In the genomic region with DNA sequence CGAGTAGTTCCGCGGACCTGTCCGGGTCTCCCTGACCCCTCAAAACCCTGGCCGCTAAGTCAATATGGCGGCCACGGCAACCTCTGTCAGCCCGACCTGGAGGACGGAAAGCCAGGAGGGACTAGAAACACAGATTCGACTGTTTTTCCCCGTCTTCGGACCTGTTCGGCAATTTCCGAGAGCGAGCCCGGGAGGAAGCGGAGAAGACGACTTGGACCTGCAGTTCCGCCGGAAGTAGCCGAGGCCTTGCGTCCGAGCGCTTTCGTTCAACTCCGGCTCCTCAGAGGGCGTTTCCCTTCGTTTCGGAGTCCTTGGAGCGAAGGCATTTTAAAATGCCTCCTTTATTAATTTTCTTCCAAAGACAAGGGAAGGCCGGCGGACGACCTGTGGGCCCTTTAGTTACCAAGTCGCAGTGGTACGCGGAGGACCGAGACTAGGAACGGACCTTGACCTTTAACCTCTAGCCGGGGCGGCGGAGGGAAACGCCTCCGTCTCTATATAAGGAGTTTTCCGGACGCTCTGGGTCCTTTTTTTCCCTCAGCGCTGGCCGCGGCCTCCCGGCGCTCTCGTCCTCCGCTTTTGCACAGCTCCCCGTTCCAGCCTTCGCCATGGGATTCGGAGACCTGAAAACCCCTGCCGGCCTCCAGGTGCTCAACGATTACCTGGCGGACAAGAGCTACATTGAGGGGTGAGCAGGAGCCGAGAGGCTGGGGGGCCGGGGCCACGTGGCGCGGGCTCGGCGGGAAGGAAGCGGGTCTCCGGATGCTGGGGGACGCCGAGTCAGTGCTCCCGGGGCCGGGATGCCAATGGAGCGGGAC, we compare ENCODE assay signal across 8 mouse cellular contexts. TPM values are rescaled to one million over a fixed set of nuclear protein-coding genes. Genes with fewer than 3 reads are reported as not detected.
DNase-seq lines count a peak whose midpoint lies in the region; ATAC-seq and TF ChIP-seq lines count a peak whose summit lies in the region.

Gene Eef1b2 (plus strand): TSS at position 222 of the 818 bp plus-strand sequence.
Gene Ndufs1 (minus strand): TSS at position 230 of the 818 bp plus-strand sequence.

- DNase-seq in c-Kit-positive CD71-positive TER-119-positive erythroid progenitor cells, embryonic 14.5 days (ENCODE audit: low spot score) = peak; percentile 94
- DNase-seq in heart, postnatal 0 days (ENCODE audit: low spot score) = peak; percentile 99
- peak; percentile 97 to 98 for DNase-seq in kidney, postnatal 4 days

- H3K4me3 ChIP-seq in E14TG2a.4 (replicated peaks; ENCODE audit: low read length) = peak within 1 kb of the TSS; percentile 100
- H3K4me3 ChIP-seq in forebrain, embryonic 12.5 days (replicated peaks) = peak within 1 kb of the TSS; percentile 92
- peak within 1 kb of the TSS; percentile 99 for H3K4me3 ChIP-seq in heart, postnatal 0 days (ENCODE audit: low read depth, low read length)
- H3K4me3 ChIP-seq in liver, embryonic 16.5 days (ENCODE audit: low read depth, low read length) = peak within 1 kb of the TSS; percentile 92
- H3K4me3 ChIP-seq in neural tube, embryonic 13.5 days = peak within 1 kb of the TSS; percentile 64
- H3K4me3 ChIP-seq in testis, adult 2 months (ENCODE audit: control insufficient read depth, low read depth, low read length) = peak within 1 kb of the TSS; percentile 99

- ATAC-seq in forebrain, embryonic 12.5 days (ENCODE audit: low FRiP score) = peak; percentile 86
- peak; percentile 91 for ATAC-seq in heart, postnatal 0 days (ENCODE audit: insufficient read depth, low read depth)
- ATAC-seq in liver, embryonic 16.5 days (ENCODE audit: low read depth) = peak; percentile 88
- peak; percentile 92 for ATAC-seq in neural tube, embryonic 13.5 days (ENCODE audit: low read depth)

- H3K9ac ChIP-seq in forebrain, embryonic 12.5 days = peak within 1 kb of the TSS; percentile 93
- H3K9ac ChIP-seq in heart, postnatal 0 days (replicated peaks; ENCODE audit: low read depth, low read length) = peak within 1 kb of the TSS; percentile 84
- H3K9ac ChIP-seq in liver, embryonic 16.5 days (ENCODE audit: low read depth, low read length) = peak within 1 kb of the TSS; percentile 94
- H3K9ac ChIP-seq in neural tube, embryonic 13.5 days = peak within 1 kb of the TSS; percentile 86

- peaks cover 58% of the 10 kb centered on the region for H3K36me3 ChIP-seq in E14TG2a.4 (ENCODE audit: insufficient read depth, low read length)
- H3K36me3 ChIP-seq in forebrain, embryonic 12.5 days (replicated peaks) = peaks cover 27% of the 10 kb centered on the region
- H3K36me3 ChIP-seq in heart, postnatal 0 days (replicated peaks; ENCODE audit: control insufficient read depth, insufficient read depth, low read length) = peaks cover 24% of the 10 kb centered on the region
- peaks cover 11% of the 10 kb centered on the region for H3K36me3 ChIP-seq in liver, embryonic 16.5 days (ENCODE audit: control insufficient read depth, insufficient read depth)
- peaks cover 27% of the 10 kb centered on the region for H3K36me3 ChIP-seq in neural tube, embryonic 13.5 days
- H3K36me3 ChIP-seq in testis, adult 2 months (ENCODE audit: control insufficient read depth, insufficient read depth, low read length) = peaks cover 1% of the 10 kb centered on the region

- TF ChIP-seq POLR2A in testis, adult 2 months (IDR thresholded peaks at IDR 0.05; ENCODE audit: control insufficient read depth, low read depth, low read length) = peak; percentile 77

- TF ChIP-seq CTCF in E14TG2a.4 (conservative IDR thresholded peaks at IDR 0.05; ENCODE audit: low read length) = no peak
- TF ChIP-seq CTCF in heart, postnatal 0 days (IDR thresholded peaks at IDR 0.05; ENCODE audit: low read depth) = no peak
- TF ChIP-seq CTCF in testis, adult 2 months (IDR thresholded peaks at IDR 0.05; ENCODE audit: control insufficient read depth, insufficient read depth, insufficient replicate concordance, low read depth, low read length) = no peak

- H3K27ac ChIP-seq in forebrain, embryonic 12.5 days = peak within 1 kb of the TSS; percentile 83
- H3K27ac ChIP-seq in heart, postnatal 0 days (ENCODE audit: low read depth) = peak within 1 kb of the TSS; percentile 94
- H3K27ac ChIP-seq in liver, embryonic 16.5 days (ENCODE audit: low read length) = peak within 1 kb of the TSS; percentile 89
- peak within 1 kb of the TSS; percentile 89 for H3K27ac ChIP-seq in neural tube, embryonic 13.5 days (replicated peaks)
- peak within 1 kb of the TSS; percentile 76 for H3K27ac ChIP-seq in testis, adult 2 months (ENCODE audit: control insufficient read depth, insufficient read depth, low read depth, low read length)

- H3K4me1 ChIP-seq in E14TG2a.4 (replicated peaks; ENCODE audit: low read depth, low read length) = peaks cover 45% of the 10 kb centered on the region
- H3K4me1 ChIP-seq in forebrain, embryonic 12.5 days = peaks cover 28% of the 10 kb centered on the region
- peaks cover 20% of the 10 kb centered on the region for H3K4me1 ChIP-seq in heart, postnatal 0 days (ENCODE audit: control insufficient read depth, insufficient read depth)
- H3K4me1 ChIP-seq in liver, embryonic 16.5 days (ENCODE audit: control insufficient read depth, low read depth, low read length) = peaks cover 22% of the 10 kb centered on the region
- H3K4me1 ChIP-seq in neural tube, embryonic 13.5 days (replicated peaks) = peaks cover 26% of the 10 kb centered on the region
- peaks cover 5% of the 10 kb centered on the region; the same call in 1 of the 2 replicates for H3K4me1 ChIP-seq in testis, adult 2 months (ENCODE audit: control insufficient read depth, insufficient read depth, low read length)

- peak within 1 kb of the TSS; percentile 84 for H3K4me2 ChIP-seq in forebrain, embryonic 12.5 days
- peak within 1 kb of the TSS; percentile 91 for H3K4me2 ChIP-seq in heart, postnatal 0 days (ENCODE audit: low read depth, low read length)
- peak within 1 kb of the TSS; percentile 80 for H3K4me2 ChIP-seq in liver, embryonic 16.5 days (ENCODE audit: low read depth, low read length)
- peak within 1 kb of the TSS; percentile 80 for H3K4me2 ChIP-seq in neural tube, embryonic 13.5 days

- peak; percentile 70; the same call in 1 of the 2 replicates for TF ChIP-seq EP300 in heart, postnatal 0 days (IDR thresholded peaks at IDR 0.05; ENCODE audit: low read depth)

- WGBS in forebrain, embryonic 12.5 days = under 1% methylated on average over 72 of the region's 72 CpGs
- WGBS in heart, postnatal 0 days = under 1% methylated on average over 71 of the region's 72 CpGs
- under 1% methylated on average over 72 of the region's 72 CpGs for WGBS in liver, embryonic 16.5 days (ENCODE audit: insufficient replicate concordance)
- under 1% methylated on average over 72 of the region's 72 CpGs for WGBS in neural tube, embryonic 13.5 days

- no peaks in the 10 kb centered on the region for H3K27me3 ChIP-seq in E14TG2a.4 (ENCODE audit: insufficient read depth, low read length)
- H3K27me3 ChIP-seq in forebrain, embryonic 12.5 days = no peaks in the 10 kb centered on the region
- H3K27me3 ChIP-seq in heart, postnatal 0 days (ENCODE audit: control insufficient read depth, insufficient read depth, low read length) = no peaks in the 10 kb centered on the region
- H3K27me3 ChIP-seq in liver, embryonic 16.5 days (ENCODE audit: control insufficient read depth, insufficient read depth, low read depth, low read length) = no peaks in the 10 kb centered on the region
- H3K27me3 ChIP-seq in neural tube, embryonic 13.5 days = no peaks in the 10 kb centered on the region
- no peaks in the 10 kb centered on the region for H3K27me3 ChIP-seq in testis, adult 2 months (ENCODE audit: control insufficient read depth, insufficient read depth, low read length)

- H3K9me3 ChIP-seq in E14TG2a.4 (ENCODE audit: low read length) = no peaks in the 10 kb centered on the region
- H3K9me3 ChIP-seq in forebrain, embryonic 12.5 days = no peaks in the 10 kb centered on the region
- H3K9me3 ChIP-seq in heart, postnatal 0 days (replicated peaks; ENCODE audit: control insufficient read depth, low read length) = no peaks in the 10 kb centered on the region
- H3K9me3 ChIP-seq in liver, embryonic 16.5 days (replicated peaks; ENCODE audit: control insufficient read depth, low read length) = no peaks in the 10 kb centered on the region
- no peaks in the 10 kb centered on the region for H3K9me3 ChIP-seq in neural tube, embryonic 13.5 days

RNA-seq across cellular contexts. Expression of gene Eef1b2, which starts in this region (rescaled TPM):
- 397 and 421 TPM in 2 replicates for polyA plus RNA-seq in forebrain, embryonic 12.5 days (2016; fragmentation: Nextera tagmentation; extraction: Ambion mirVana)
- 291 and 359 TPM in 2 replicates for total RNA-seq in heart, postnatal 0 days (2014; rRNA removed; ENCODE audit: low replicate concordance)
- polyA plus RNA-seq in heart, postnatal 0 days (2015; fragmentation: Nextera tagmentation; extraction: Ambion mirVana) = 227 and 235 TPM in 2 replicates
- polyA plus RNA-seq in liver, embryonic 16.5 days (2015; fragmentation: Nextera tagmentation; extraction: Ambion mirVana) = 207 and 226 TPM in 2 replicates
- polyA plus RNA-seq in neural tube, embryonic 13.5 days (2015; fragmentation: Nextera tagmentation; extraction: Ambion mirVana) = 469 and 536 TPM in 2 replicates
- polyA plus RNA-seq in testis, adult 2 months (2012; rRNA removed) = 51.0 and 59.0 TPM in 2 replicates

RNA-seq across cellular contexts. Expression of gene Ndufs1, which starts in this region (rescaled TPM):
- 122 and 129 TPM in 2 replicates for polyA plus RNA-seq in forebrain, embryonic 12.5 days (2016; fragmentation: Nextera tagmentation; extraction: Ambion mirVana)
- total RNA-seq in heart, postnatal 0 days (2014; rRNA removed; ENCODE audit: low replicate concordance) = 359 and 491 TPM in 2 replicates
- polyA plus RNA-seq in heart, postnatal 0 days (2015; fragmentation: Nextera tagmentation; extraction: Ambion mirVana) = 561 and 591 TPM in 2 replicates
- 92.7 and 96.4 TPM in 2 replicates for polyA plus RNA-seq in liver, embryonic 16.5 days (2015; fragmentation: Nextera tagmentation; extraction: Ambion mirVana)
- 143 and 145 TPM in 2 replicates for polyA plus RNA-seq in neural tube, embryonic 13.5 days (2015; fragmentation: Nextera tagmentation; extraction: Ambion mirVana)
- 27.8 and 32.4 TPM in 2 replicates for polyA plus RNA-seq in testis, adult 2 months (2012; rRNA removed)

Comparison
In these comparisons a context has a peak if more than half of its experiments do, and no peak if none do; other contexts are left out.
1. Peak in every context shown above with its lines: DNase-seq, ATAC-seq, H3K4me3 ChIP-seq and H3K27ac ChIP-seq.